Comparison of ENCODE assay signal across 14 mouse cellular contexts in genomic region chr4:27049226-27049625, GRCm38 (mm10).
"Had no signal": no experiment of that assay in that cellular context is flagged by ENCODE, and none has a peak within 500 bp of the region (broad histone marks: within the 10 kb centered on the region; RNA-seq: fewer than 3 reads in every experiment).

No protein-coding gene starts in this region.

- ATAC-seq: midbrain, embryonic 16.5 days had no signal

- DNase-seq: lung, adult 18-20 months; lung, embryonic 14.5 days; lung, postnatal 10 days; lung, postnatal 4 days; midbrain, embryonic 14.5 days; retina, postnatal 1 day; right cerebral cortex, adult 18-20 months; right cerebral cortex, postnatal 25 days; right cerebral cortex, postnatal 4 days; spleen, adult 18-20 months; thymus, adult 18-20 months; thymus, postnatal 14 days; thymus, postnatal 36 days had no signal
